Mouse (Mus musculus): ENCODE results near the gene Mtus2.
"Not testable (repeated sequence)": the region's sequence is repeated elsewhere in the genome, so short reads cannot be mapped to it uniquely, and the experiment has no call there.

The Mtus2 gene

GRCm38 (mm10) chr5:148130691-148131457 lies 173.8 kb downstream of the Mtus2 start:
- DNase-seq (ENCODE audit: low spot score), result no peak

GRCm38 (mm10) chr5:148131458-148132131 lies 174.5 kb downstream of the Mtus2 start:
- no peak for DNase-seq (ENCODE audit: low spot score)

- no peak for DNase-seq (ENCODE audit: low spot score)
Observed at GRCm38 (mm10) chr5:148133448-148134060, 176.4 kb downstream of the Mtus2 start.

- no peak for DNase-seq (ENCODE audit: low spot score)
Observed at GRCm38 (mm10) chr5:148141662-148142061, 184.5 kb downstream of the Mtus2 start.

GRCm38 (mm10) chr5:148146200-148146823 lies 189.2 kb downstream of the Mtus2 start:
- no peak for DNase-seq (ENCODE audit: low spot score)

- no peak for DNase-seq (ENCODE audit: low spot score)
Observed at GRCm38 (mm10) chr5:148151894-148152599, 194.9 kb downstream of the Mtus2 start.

GRCm38 (mm10) chr5:148152600-148153402 lies 195.7 kb downstream of the Mtus2 start:
- no peak for DNase-seq (ENCODE audit: low spot score)

- no peak for DNase-seq (ENCODE audit: low spot score)
Observed at GRCm38 (mm10) chr5:148153403-148153713, 196.2 kb downstream of the Mtus2 start.

GRCm38 (mm10) chr5:148154727-148155126 lies 197.6 kb downstream of the Mtus2 start:
- no peak for DNase-seq (ENCODE audit: low spot score)

- DNase-seq (ENCODE audit: low spot score), result no peak
Observed at GRCm38 (mm10) chr5:148159328-148159727, 202.2 kb downstream of the Mtus2 start.

- no peak for DNase-seq (ENCODE audit: low spot score)
Observed at GRCm38 (mm10) chr5:148160529-148161154, 203.5 kb downstream of the Mtus2 start.

GRCm38 (mm10) chr5:148165111-148165510 lies 208.0 kb downstream of the Mtus2 start:
- no peak for DNase-seq (ENCODE audit: low spot score)

GRCm38 (mm10) chr5:148175091-148175490 lies 218.0 kb downstream of the Mtus2 start:
- DNase-seq (ENCODE audit: low spot score), result no peak

GRCm38 (mm10) chr5:148175742-148176426 lies 218.8 kb downstream of the Mtus2 start:
- no peak for DNase-seq (ENCODE audit: low spot score)

- DNase-seq (ENCODE audit: low spot score), result not testable (repeated sequence)
Observed at GRCm38 (mm10) chr5:148176539-148176938, 219.4 kb downstream of the Mtus2 start.

- no peak for DNase-seq (ENCODE audit: low spot score)
Observed at GRCm38 (mm10) chr5:148179231-148179630, 222.1 kb downstream of the Mtus2 start.

- DNase-seq (ENCODE audit: low spot score), result peak; percentile 3
Observed at GRCm38 (mm10) chr5:148180590-148181307, 223.6 kb downstream of the Mtus2 start.

- no peak for DNase-seq (ENCODE audit: low spot score)
Observed at GRCm38 (mm10) chr5:148181308-148181630, 224.1 kb downstream of the Mtus2 start.

GRCm38 (mm10) chr5:148181901-148182300 lies 224.8 kb downstream of the Mtus2 start:
- DNase-seq (ENCODE audit: low spot score), result no peak

- DNase-seq (ENCODE audit: low spot score), result no peak
Observed at GRCm38 (mm10) chr5:148185898-148186297, 228.8 kb downstream of the Mtus2 start.

Measured in ovary, adult 18-20 months (tissue).